Mouse (Mus musculus): ENCODE data around the gene Gm19668. TPM values are rescaled to one million over a fixed set of nuclear protein-coding genes. Genes with fewer than 3 reads are reported as not detected.

Gm19668 gene
- not detected in 2 replicates for polyA plus RNA-seq (2012; rRNA removed)

DNA sequence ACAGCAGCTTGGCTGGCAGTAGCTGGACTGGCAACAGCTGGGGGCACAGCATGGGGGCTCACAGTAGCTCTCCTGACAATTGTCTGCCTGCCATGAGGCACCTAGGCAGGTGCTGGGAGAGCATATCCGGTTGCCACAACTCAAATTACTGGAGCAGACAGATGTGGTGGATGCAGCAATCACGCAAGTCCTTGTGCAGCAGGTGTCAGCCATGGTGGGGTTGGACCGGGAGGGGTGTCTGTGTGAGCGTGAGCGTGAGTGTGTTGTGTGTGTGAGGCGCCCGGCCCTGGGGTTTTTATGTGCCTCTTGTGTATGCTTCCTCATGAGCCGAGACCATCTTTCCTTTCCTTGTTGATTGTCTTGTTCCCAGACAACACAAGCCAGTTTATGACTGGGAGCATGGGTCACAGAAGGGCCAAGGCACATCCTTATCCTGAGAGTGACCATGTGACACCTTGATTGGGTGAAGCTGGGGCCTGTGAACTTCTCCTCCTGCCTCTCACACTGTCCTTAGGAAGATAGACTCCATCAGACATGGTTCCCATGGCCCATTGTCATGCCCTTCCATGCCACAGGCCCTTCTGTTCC lies at the start of gene Gm19668:
TSS of gene Gm19668 (minus strand) at position 213 of the 588 bp plus-strand sequence.
- no peaks in the 10 kb centered on the region for H3K36me3 ChIP-seq (ENCODE audit: control insufficient read depth, insufficient read depth, low read length)
- DNase-seq = no peak
- TF ChIP-seq CTCF (IDR thresholded peaks at IDR 0.05; ENCODE audit: borderline replicate concordance, control insufficient read depth, extremely low read depth, insufficient read depth, low read length, poor library complexity) (no peak), POLR2A (IDR thresholded peaks at IDR 0.05; ENCODE audit: control insufficient read depth, extremely low read depth, insufficient read depth, low read length, poor library complexity) (no peak)
- WGBS = 85% methylated on average over 8 of the region's 8 CpGs
- no peak within 1 kb of the TSS for H3K27ac ChIP-seq (ENCODE audit: control insufficient read depth, insufficient read depth, low read length)
- no peaks in the 10 kb centered on the region for H3K27me3 ChIP-seq (ENCODE audit: control insufficient read depth, insufficient read depth, low read length)
- no peaks in the 10 kb centered on the region for H3K4me1 ChIP-seq (replicated peaks; ENCODE audit: control insufficient read depth, insufficient read depth, low read length)
- no peak within 1 kb of the TSS for H3K4me3 ChIP-seq (ENCODE audit: control insufficient read depth, insufficient read depth, low read length)

DNA sequence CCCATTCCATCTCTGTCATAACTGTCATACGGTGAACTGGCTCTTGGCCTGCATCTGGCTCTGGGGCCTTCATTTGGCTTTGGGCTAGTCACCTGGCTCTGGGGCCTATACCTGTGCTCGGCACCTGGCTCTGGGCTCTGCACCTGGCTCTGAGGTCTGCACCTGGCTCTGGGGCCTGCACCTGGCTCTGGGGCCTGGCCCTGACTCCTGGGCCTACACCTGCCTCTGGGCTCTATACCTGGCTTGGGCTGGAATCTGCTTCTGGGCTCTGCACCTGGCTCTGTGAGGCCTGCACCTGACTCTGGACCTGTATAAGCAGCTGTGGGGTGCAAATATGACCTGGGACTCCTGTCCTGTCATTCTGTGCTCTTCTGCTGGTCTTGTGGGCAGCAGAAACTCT lies 48.6 kb upstream of the Gm19668 start:
- no peak overlapping the region for H3K27ac ChIP-seq (ENCODE audit: control insufficient read depth, insufficient read depth, low read length)
- H3K4me3 ChIP-seq (ENCODE audit: control insufficient read depth, insufficient read depth, low read length) = no peak overlapping the region
- no peaks in the 10 kb centered on the region for H3K36me3 ChIP-seq (ENCODE audit: control insufficient read depth, insufficient read depth, low read length)
- no peak for TF ChIP-seq CTCF (IDR thresholded peaks at IDR 0.05; ENCODE audit: borderline replicate concordance, control insufficient read depth, extremely low read depth, insufficient read depth, low read length, poor library complexity)
- TF ChIP-seq POLR2A (IDR thresholded peaks at IDR 0.05; ENCODE audit: control insufficient read depth, extremely low read depth, insufficient read depth, low read length, poor library complexity) = no peak
- DNase-seq = no peak
- no peaks in the 10 kb centered on the region for H3K27me3 ChIP-seq (ENCODE audit: control insufficient read depth, insufficient read depth, low read length)
- no peaks in the 10 kb centered on the region for H3K4me1 ChIP-seq (replicated peaks; ENCODE audit: control insufficient read depth, insufficient read depth, low read length)
- WGBS = 89% methylated on average over 2 of the region's 2 CpGs

DNA sequence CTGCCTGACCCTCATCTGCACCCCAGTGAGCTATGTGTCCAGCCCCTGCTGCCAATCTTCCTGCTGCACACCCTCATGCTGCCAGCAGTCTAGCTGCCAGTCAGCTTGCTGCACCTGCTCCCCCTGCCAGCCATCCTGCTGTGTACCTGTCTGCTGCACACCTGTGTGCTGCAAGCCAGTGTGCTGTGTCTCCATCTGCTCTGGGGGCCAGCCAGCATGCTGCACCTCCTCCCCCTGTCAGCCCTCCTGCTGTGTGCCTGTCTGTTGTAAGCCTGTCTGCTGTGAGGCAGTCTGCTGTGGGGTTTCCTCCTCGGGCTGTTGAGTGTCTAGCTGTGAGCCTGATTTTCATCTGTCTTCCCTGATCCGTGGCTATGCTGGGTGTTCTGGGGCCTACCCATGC lies 48.0 kb upstream of the Gm19668 start:
- 55% methylated on average over 2 of the region's 2 CpGs for WGBS
- Histone ChIP-seq H3K27me3 (ENCODE audit: control insufficient read depth, insufficient read depth, low read length) (no peaks in the 10 kb centered on the region), H3K4me1 (replicated peaks; ENCODE audit: control insufficient read depth, insufficient read depth, low read length) (no peaks in the 10 kb centered on the region), H3K27ac (ENCODE audit: control insufficient read depth, insufficient read depth, low read length) (no peak overlapping the region), H3K4me3 (ENCODE audit: control insufficient read depth, insufficient read depth, low read length) (no peak overlapping the region), H3K36me3 (ENCODE audit: control insufficient read depth, insufficient read depth, low read length) (no peaks in the 10 kb centered on the region)
- DNase-seq = no peak
- TF ChIP-seq CTCF (IDR thresholded peaks at IDR 0.05; ENCODE audit: borderline replicate concordance, control insufficient read depth, extremely low read depth, insufficient read depth, low read length, poor library complexity) (no peak), POLR2A (IDR thresholded peaks at IDR 0.05; ENCODE audit: control insufficient read depth, extremely low read depth, insufficient read depth, low read length, poor library complexity) (no peak)

DNA sequence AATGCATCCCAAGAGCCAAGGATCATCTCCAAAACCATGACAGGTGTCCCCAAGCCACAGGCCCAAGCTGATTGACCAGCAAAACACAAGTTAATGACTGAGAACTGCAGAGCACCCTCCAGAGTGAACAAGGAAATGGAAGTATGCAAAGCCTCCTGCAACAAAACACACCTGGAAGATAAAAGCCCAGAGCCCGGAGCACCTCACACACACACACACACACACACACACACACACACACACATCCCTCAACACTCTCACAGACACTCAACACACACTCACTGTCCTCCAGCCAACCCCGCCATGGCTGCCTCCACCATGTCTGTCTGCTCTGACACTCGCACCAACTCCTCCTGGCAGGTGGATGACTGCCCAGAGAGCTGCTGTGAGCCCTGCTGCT lies 47.6 kb upstream of the Gm19668 start, which contains the start of gene Gm36176:
TSS of gene Gm36176 (plus strand) at position 301 of the 400 bp plus-strand sequence.
- no peaks in the 10 kb centered on the region for H3K4me1 ChIP-seq (replicated peaks; ENCODE audit: control insufficient read depth, insufficient read depth, low read length)
- no peaks in the 10 kb centered on the region for H3K27me3 ChIP-seq (ENCODE audit: control insufficient read depth, insufficient read depth, low read length)
- WGBS = 85% methylated on average over 2 of the region's 3 CpGs
- no peak within 1 kb of the TSS for H3K4me3 ChIP-seq (ENCODE audit: control insufficient read depth, insufficient read depth, low read length)
- no peaks in the 10 kb centered on the region for H3K36me3 ChIP-seq (ENCODE audit: control insufficient read depth, insufficient read depth, low read length)
- TF ChIP-seq POLR2A (IDR thresholded peaks at IDR 0.05; ENCODE audit: control insufficient read depth, extremely low read depth, insufficient read depth, low read length, poor library complexity) (no peak), CTCF (IDR thresholded peaks at IDR 0.05; ENCODE audit: borderline replicate concordance, control insufficient read depth, extremely low read depth, insufficient read depth, low read length, poor library complexity) (no peak)
- DNase-seq = no peak
- no peak within 1 kb of the TSS for H3K27ac ChIP-seq (ENCODE audit: control insufficient read depth, insufficient read depth, low read length)

DNA sequence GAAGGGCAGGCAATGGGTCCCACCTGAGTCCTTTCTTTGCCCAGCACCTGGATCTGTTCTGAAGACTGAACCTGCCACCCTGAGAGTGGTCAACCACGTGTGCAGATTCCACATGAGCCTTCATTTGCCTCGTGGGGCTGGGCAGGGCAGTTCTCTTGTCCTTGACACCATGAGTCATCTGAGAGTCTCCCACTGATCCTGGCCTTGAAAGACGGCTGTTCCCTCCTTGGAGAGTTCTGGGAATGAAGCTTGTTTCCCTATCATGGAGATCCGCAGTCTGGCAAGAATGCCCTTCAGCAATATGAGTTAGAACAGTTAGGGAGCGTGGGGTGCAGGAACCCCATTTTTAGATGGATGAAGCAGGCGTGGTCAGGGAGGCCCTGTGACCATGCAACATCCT lies 40.1 kb upstream of the Gm19668 start:
- no peaks in the 10 kb centered on the region for H3K27me3 ChIP-seq (ENCODE audit: control insufficient read depth, insufficient read depth, low read length)
- TF ChIP-seq CTCF (IDR thresholded peaks at IDR 0.05; ENCODE audit: borderline replicate concordance, control insufficient read depth, extremely low read depth, insufficient read depth, low read length, poor library complexity) = no peak
- no peak for TF ChIP-seq POLR2A (IDR thresholded peaks at IDR 0.05; ENCODE audit: control insufficient read depth, extremely low read depth, insufficient read depth, low read length, poor library complexity)
- no peak for DNase-seq
- no peaks in the 10 kb centered on the region for H3K4me1 ChIP-seq (replicated peaks; ENCODE audit: control insufficient read depth, insufficient read depth, low read length)
- no peak overlapping the region for H3K4me3 ChIP-seq (ENCODE audit: control insufficient read depth, insufficient read depth, low read length)
- 80% methylated on average over 6 of the region's 6 CpGs for WGBS
- no peaks in the 10 kb centered on the region for H3K36me3 ChIP-seq (ENCODE audit: control insufficient read depth, insufficient read depth, low read length)
- no peak overlapping the region for H3K27ac ChIP-seq (ENCODE audit: control insufficient read depth, insufficient read depth, low read length)

DNA sequence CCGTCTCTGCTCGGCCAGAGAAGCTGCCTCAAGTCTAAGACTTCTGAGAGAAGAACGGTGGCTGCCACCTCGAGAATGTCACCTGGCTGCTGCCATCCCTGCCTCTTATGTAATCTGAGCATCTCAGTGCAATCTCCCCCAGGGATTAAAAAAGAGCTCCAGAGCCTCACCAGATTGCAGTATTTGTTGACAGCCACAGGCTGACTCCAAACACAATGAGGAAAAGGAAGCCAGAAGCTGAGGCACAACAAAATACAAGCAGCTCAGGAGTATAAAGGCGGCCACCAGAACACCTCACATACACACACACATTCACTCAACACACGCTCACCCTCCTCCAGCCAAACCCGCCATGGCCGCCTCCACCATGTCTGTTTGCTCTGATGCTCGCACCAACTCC lies 36.7 kb upstream of the Gm19668 start, which contains the start of gene Krtap10-10:
TSS of gene Krtap10-10 (plus strand) at position 301 of the 400 bp plus-strand sequence.
- no peak within 1 kb of the TSS for H3K4me3 ChIP-seq (ENCODE audit: control insufficient read depth, insufficient read depth, low read length)
- WGBS = 69% methylated on average over 9 of the region's 9 CpGs
- H3K36me3 ChIP-seq (ENCODE audit: control insufficient read depth, insufficient read depth, low read length) = no peaks in the 10 kb centered on the region
- H3K27ac ChIP-seq (ENCODE audit: control insufficient read depth, insufficient read depth, low read length) = no peak within 1 kb of the TSS
- no peaks in the 10 kb centered on the region for H3K27me3 ChIP-seq (ENCODE audit: control insufficient read depth, insufficient read depth, low read length)
- DNase-seq = no peak
- H3K4me1 ChIP-seq (replicated peaks; ENCODE audit: control insufficient read depth, insufficient read depth, low read length) = no peaks in the 10 kb centered on the region
- no peak for TF ChIP-seq POLR2A (IDR thresholded peaks at IDR 0.05; ENCODE audit: control insufficient read depth, extremely low read depth, insufficient read depth, low read length, poor library complexity)
- TF ChIP-seq CTCF (IDR thresholded peaks at IDR 0.05; ENCODE audit: borderline replicate concordance, control insufficient read depth, extremely low read depth, insufficient read depth, low read length, poor library complexity) = no peak

All from thymus, adult 2 months (tissue).